Mouse (Mus musculus): Measurements from ENCODE around the gene Bpgm.

GRCm38 (mm10) chr6:34510277-34510676 lies 34.3 kb downstream of the Bpgm start:
- no peak for TF ChIP-seq CTCF (IDR thresholded peaks at IDR 0.05; ENCODE audit: low read depth, low read length)
- no peak for TF ChIP-seq POLR2AphosphoS5 (IDR thresholded peaks at IDR 0.05; ENCODE audit: insufficient replicate concordance, low read depth, low read length)
- TF ChIP-seq TAL1 (conservative IDR thresholded peaks at IDR 0.05; ENCODE audit: low read depth, low read length): no peak
- no peak for TF ChIP-seq GATA2 (IDR thresholded peaks at IDR 0.05; ENCODE audit: borderline replicate concordance, low read depth, low read length)

Measured in G1E (cell line).